Mouse (Mus musculus): ENCODE results near the gene Slamf7. TPM values are rescaled to one million over a fixed set of nuclear protein-coding genes. Genes with fewer than 3 reads are reported as not detected.

Slamf7 gene
- total RNA-seq (2014; rRNA removed) = not detected in 2 replicates
- polyA plus RNA-seq (2015; fragmentation: Nextera tagmentation; extraction: Ambion mirVana) = not detected in 2 replicates

GRCm38 (mm10) chr1:171652734-171653133 lies at the start of gene Slamf7:
Gene Slamf7 (minus strand): TSS chr1:171653035.
- Histone ChIP-seq H3K27me3 (ENCODE audit: insufficient read depth, low read length) (no peaks in the 10 kb centered on the region), H3K4me1 (ENCODE audit: insufficient read depth, low read length) (no peaks in the 10 kb centered on the region), H3K4me3 (ENCODE audit: low read length) (no peak within 1 kb of the TSS), H3K36me3 (ENCODE audit: insufficient read depth, low read length) (no peaks in the 10 kb centered on the region), H3K9ac (replicated peaks; ENCODE audit: low read length) (no peak within 1 kb of the TSS), H3K4me2 (ENCODE audit: low read depth, low read length) (no peak within 1 kb of the TSS), H3K9me3 (ENCODE audit: low read length) (no peaks in the 10 kb centered on the region), H3K27ac (no peak within 1 kb of the TSS)
- no peak for DNase-seq (ENCODE audit: low spot score)
- WGBS = 93% methylated on average over 5 of the region's 5 CpGs
- no peak for ATAC-seq
- TF ChIP-seq CTCF (IDR thresholded peaks at IDR 0.05; ENCODE audit: low read depth) = no peak

DNA sequence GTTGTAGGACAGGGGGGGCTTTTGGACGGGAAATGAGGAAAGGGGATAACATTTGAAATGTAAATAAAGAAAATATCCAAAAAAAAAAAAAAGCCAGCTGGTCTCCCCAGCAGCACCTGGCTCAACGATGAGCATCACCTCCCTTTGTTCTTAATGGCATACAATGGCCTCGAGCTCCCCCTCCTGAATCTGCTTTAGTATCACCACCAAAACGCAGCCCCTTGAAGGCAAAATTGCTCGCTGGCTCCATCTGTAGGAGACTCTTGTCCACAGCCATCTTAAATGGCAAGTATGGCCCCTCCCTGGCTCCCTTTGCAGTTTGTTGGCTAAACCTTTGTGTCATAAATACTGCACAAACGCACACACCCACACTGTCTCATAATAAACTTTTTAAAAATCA lies 46.1 kb upstream of the Slamf7 start:
- no peak overlapping the region for H3K9ac ChIP-seq (replicated peaks; ENCODE audit: low read length)
- H3K27ac ChIP-seq = no peak overlapping the region
- H3K9me3 ChIP-seq (ENCODE audit: low read length) = no peaks in the 10 kb centered on the region
- no peaks in the 10 kb centered on the region for H3K36me3 ChIP-seq (ENCODE audit: insufficient read depth, low read length)
- TF ChIP-seq CTCF (IDR thresholded peaks at IDR 0.05; ENCODE audit: low read depth) = peak; percentile 61
- DNase-seq (ENCODE audit: low spot score) (peak; percentile 74), ATAC-seq (peak; percentile 49; the same call in 1 of the 2 replicates)
- WGBS = 15% methylated on average over 6 of the region's 6 CpGs
- no peak overlapping the region for H3K4me3 ChIP-seq (ENCODE audit: low read length)
- no peaks in the 10 kb centered on the region for H3K4me1 ChIP-seq (ENCODE audit: insufficient read depth, low read length)
- no peak overlapping the region for H3K4me2 ChIP-seq (ENCODE audit: low read depth, low read length)
- no peaks in the 10 kb centered on the region for H3K27me3 ChIP-seq (ENCODE audit: insufficient read depth, low read length)

DNA sequence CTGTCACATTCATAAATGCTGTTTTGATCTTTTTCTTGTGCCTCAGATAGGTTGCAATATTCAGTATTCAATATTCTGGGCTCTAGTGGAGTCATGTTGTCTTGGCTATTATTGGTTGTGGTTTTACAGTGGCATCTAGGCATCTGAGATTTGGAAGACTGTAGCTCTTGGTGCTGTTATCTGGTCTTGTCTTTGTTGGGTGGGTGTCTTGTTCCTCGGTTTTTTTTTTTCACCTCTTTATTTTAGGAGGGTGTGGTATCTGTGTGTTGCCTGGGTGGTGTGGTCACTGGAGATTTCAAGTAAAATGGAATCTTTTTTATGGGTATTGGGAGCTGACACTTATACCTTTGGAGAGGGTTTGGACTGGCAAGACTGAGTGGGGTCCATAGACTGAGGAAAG lies 41.1 kb upstream of the Slamf7 start:
- Histone ChIP-seq H3K9me3 (ENCODE audit: low read length) (no peaks in the 10 kb centered on the region), H3K27me3 (ENCODE audit: insufficient read depth, low read length) (no peaks in the 10 kb centered on the region), H3K4me2 (ENCODE audit: low read depth, low read length) (no peak overlapping the region), H3K27ac (no peak overlapping the region), H3K4me1 (ENCODE audit: insufficient read depth, low read length) (no peaks in the 10 kb centered on the region), H3K4me3 (ENCODE audit: low read length) (no peak overlapping the region), H3K36me3 (ENCODE audit: insufficient read depth, low read length) (no peaks in the 10 kb centered on the region), H3K9ac (replicated peaks; ENCODE audit: low read length) (no peak overlapping the region)
- no peak for ATAC-seq
- TF ChIP-seq CTCF (IDR thresholded peaks at IDR 0.05; ENCODE audit: low read depth) = no peak
- 77% methylated on average over 1 of the region's 1 CpGs for WGBS
- DNase-seq (ENCODE audit: low spot score) = no peak

GRCm38 (mm10) chr1:171687320-171687719 lies 34.5 kb upstream of the Slamf7 start:
- ATAC-seq (no peak), DNase-seq (ENCODE audit: low spot score) (no peak)
- TF ChIP-seq CTCF (IDR thresholded peaks at IDR 0.05; ENCODE audit: low read depth) = no peak
- no peak overlapping the region for H3K4me2 ChIP-seq (ENCODE audit: low read depth, low read length)
- no peaks in the 10 kb centered on the region for H3K9me3 ChIP-seq (ENCODE audit: low read length)
- whole genome bisulfite sequencing = 88% methylated on average over 4 of the region's 4 CpGs
- H3K27ac ChIP-seq = no peak overlapping the region
- no peaks in the 10 kb centered on the region for H3K27me3 ChIP-seq (ENCODE audit: insufficient read depth, low read length)
- H3K4me1 ChIP-seq (ENCODE audit: insufficient read depth, low read length) = no peaks in the 10 kb centered on the region
- no peaks in the 10 kb centered on the region for H3K36me3 ChIP-seq (ENCODE audit: insufficient read depth, low read length)
- H3K9ac ChIP-seq (replicated peaks; ENCODE audit: low read length) = no peak overlapping the region
- no peak overlapping the region for H3K4me3 ChIP-seq (ENCODE audit: low read length)

GRCm38 (mm10) chr1:171684923-171685322 lies 32.1 kb upstream of the Slamf7 start:
- no peak for TF ChIP-seq CTCF (IDR thresholded peaks at IDR 0.05; ENCODE audit: low read depth)
- Histone ChIP-seq H3K27me3 (ENCODE audit: insufficient read depth, low read length) (no peaks in the 10 kb centered on the region), H3K9ac (replicated peaks; ENCODE audit: low read length) (no peak overlapping the region), H3K27ac (no peak overlapping the region), H3K9me3 (ENCODE audit: low read length) (no peaks in the 10 kb centered on the region), H3K4me1 (ENCODE audit: insufficient read depth, low read length) (no peaks in the 10 kb centered on the region), H3K36me3 (ENCODE audit: insufficient read depth, low read length) (no peaks in the 10 kb centered on the region), H3K4me2 (ENCODE audit: low read depth, low read length) (no peak overlapping the region), H3K4me3 (ENCODE audit: low read length) (no peak overlapping the region)
- no peak for ATAC-seq
- no peak for DNase-seq (ENCODE audit: low spot score)
- 90% methylated on average over 9 of the region's 9 CpGs for WGBS

- Histone ChIP-seq H3K4me1 (ENCODE audit: insufficient read depth, low read length) (no peaks in the 10 kb centered on the region), H3K4me3 (ENCODE audit: low read length) (no peak within 1 kb of the TSS), H3K27me3 (ENCODE audit: insufficient read depth, low read length) (no peaks in the 10 kb centered on the region), H3K9me3 (ENCODE audit: low read length) (no peaks in the 10 kb centered on the region), H3K27ac (no peak within 1 kb of the TSS), H3K36me3 (ENCODE audit: insufficient read depth, low read length) (no peaks in the 10 kb centered on the region), H3K9ac (replicated peaks; ENCODE audit: low read length) (no peak within 1 kb of the TSS), H3K4me2 (ENCODE audit: low read depth, low read length) (no peak within 1 kb of the TSS)
- 86% methylated on average over 14 of the region's 14 CpGs for WGBS
- ATAC-seq = no peak
- no peak for TF ChIP-seq CTCF (IDR thresholded peaks at IDR 0.05; ENCODE audit: low read depth)
- DNase-seq (ENCODE audit: low spot score) = no peak
Measured at GRCm38 (mm10) chr1:171681531-171682299, 28.9 kb upstream of the Slamf7 start, which contains the start of gene Cd48. Gene Cd48 (plus strand): TSS chr1:171682009.

DNA sequence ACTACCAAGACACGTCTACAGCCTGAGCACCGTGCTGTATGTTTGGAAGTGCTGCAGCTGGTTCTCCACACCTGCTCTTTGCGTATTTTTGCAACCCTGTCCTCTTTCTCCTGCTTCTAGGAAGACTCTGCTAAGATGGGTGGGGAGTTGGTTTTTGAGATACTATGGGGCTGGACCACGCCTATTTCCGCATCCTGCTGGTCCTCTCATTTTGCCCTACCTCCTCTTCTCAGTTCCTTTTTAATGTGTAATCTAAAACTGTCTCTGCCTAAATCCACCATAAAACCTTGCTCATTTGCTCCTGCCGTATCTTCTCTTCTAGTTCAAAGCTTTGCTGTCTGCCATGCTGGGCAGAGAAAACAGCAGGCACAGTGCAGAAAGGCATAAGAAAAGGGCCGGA lies 28.2 kb upstream of the Slamf7 start:
- no peak overlapping the region for H3K4me3 ChIP-seq (ENCODE audit: low read length)
- no peak for ATAC-seq
- 88% methylated on average over 7 of the region's 7 CpGs for WGBS
- no peak for DNase-seq (ENCODE audit: low spot score)
- H3K36me3 ChIP-seq (ENCODE audit: insufficient read depth, low read length) = no peaks in the 10 kb centered on the region
- H3K9ac ChIP-seq (replicated peaks; ENCODE audit: low read length) = no peak overlapping the region
- H3K27ac ChIP-seq = no peak overlapping the region
- no peaks in the 10 kb centered on the region for H3K4me1 ChIP-seq (ENCODE audit: insufficient read depth, low read length)
- H3K9me3 ChIP-seq (ENCODE audit: low read length) = no peaks in the 10 kb centered on the region
- TF ChIP-seq CTCF (IDR thresholded peaks at IDR 0.05; ENCODE audit: low read depth) = no peak
- H3K4me2 ChIP-seq (ENCODE audit: low read depth, low read length) = no peak overlapping the region
- no peaks in the 10 kb centered on the region for H3K27me3 ChIP-seq (ENCODE audit: insufficient read depth, low read length)

Data from hindbrain, postnatal 0 days (tissue).